Mouse (Mus musculus) right cerebral cortex, postnatal 36 days (tissue): ENCODE measurements around the gene Lexm.

Source experiments
- DNase-seq, 2 experiments: peaks; one replicate each; pipeline ENCODE4 v3.0.0; 2022; ENCODE audit warnings: low spot score in 2 of 2, mixed read lengths in 1 of 2

The Lexm gene

DNA sequence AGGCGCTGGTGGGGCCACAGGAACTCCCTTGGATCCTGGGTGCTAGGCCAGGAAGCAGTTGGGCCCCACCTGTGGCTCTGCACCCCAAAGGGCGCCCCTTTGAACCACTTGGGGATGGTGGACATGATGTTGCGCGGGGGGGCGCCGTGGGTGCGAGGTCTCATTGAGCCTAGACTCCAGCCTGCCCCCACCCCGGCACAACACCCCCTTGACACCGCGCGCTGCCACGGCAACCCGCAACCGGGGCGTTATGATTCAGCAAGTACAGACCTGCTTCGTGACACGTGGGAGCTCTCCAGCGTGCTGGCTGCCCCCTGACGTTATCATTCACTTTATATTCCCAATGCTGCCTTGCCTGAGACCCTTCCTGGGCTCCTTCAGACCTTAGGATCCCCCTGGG lies at the start of gene Lexm:
Gene Lexm (minus strand): TSS at position 186 of the 400 bp plus-strand sequence.
- peak in 1 of 2 experiments; percentile 55 for DNase-seq

DNA sequence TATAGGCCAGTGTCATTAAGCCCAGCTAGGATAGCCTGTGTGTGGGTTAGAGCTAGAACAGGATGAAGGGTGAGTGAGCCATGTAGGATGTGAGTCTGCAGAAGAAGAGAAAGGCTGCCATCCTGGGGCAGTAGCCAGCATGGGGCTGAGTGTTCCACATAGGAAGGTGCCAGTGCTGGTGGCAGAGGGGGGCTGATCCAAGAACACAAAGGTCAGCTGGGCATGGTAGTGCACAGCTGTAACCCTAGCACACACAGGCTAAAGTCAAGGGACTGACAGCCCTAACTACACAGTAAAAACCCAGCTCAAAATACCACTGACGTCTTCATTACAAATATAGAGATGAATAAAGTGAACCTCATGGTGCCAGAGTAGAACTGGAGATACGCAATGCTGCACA lies 49.5 kb upstream of the Lexm start:
- DNase-seq, result no peak

DNA sequence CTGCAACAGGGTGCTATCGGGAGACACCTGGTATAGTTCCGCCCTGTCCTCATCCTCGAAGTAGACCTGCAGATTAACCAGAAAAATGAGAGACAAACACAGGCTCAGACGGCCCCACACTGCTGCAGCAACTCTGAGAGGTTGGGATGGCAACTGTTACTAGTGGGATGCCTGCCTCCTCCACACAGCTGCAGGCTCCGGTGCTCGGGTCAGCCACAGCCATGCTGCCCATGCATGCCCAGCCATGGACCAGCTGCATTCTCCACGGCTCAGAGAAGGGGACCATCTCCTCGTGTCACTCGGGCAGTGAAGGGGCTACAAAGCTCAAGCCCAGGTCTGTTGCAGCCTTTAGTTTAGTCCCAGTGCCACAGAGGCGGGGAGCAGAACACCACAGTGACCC lies 48.6 kb upstream of the Lexm start:
- DNase-seq, result no peak

DNA sequence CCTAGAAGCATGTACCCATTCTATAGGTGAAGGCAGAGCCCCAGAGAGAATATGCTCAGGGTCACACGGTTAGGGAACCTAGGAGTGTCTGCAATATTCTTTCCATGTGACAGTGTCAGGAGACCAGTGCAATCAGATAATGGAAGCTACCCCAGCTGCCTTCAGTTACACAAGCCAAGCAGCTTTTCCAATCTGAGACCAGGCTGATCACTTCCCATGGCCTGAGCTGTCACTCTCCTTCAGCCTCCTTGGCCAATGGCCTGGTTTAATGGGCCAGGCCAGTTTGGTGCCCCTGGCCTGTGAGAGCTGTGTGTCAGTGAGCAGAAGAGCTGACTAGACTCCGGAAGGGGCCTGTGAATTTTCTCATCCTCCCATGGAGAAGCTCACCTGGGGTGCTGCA lies 48.2 kb upstream of the Lexm start:
- no peak for DNase-seq

DNA sequence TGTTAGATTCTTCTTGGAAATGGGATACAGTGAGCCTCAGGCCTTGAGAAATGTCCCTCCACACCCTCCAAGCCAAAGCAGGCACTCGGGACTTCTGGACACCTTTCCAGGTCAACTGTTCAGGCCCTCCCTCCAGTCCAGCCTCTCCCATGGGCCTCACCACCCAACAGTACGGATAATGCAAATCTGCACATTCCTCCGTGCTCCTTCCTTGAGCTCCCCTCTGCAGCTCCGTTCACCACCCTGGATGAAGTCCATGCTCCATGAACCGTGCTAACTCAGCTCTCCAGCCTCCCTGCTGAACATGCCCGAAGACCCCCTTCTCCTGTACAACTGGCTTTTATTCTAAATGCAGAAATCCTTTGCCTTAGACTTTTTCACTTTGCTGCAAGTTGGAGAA lies 47.7 kb upstream of the Lexm start:
- DNase-seq, result no peak

DNA sequence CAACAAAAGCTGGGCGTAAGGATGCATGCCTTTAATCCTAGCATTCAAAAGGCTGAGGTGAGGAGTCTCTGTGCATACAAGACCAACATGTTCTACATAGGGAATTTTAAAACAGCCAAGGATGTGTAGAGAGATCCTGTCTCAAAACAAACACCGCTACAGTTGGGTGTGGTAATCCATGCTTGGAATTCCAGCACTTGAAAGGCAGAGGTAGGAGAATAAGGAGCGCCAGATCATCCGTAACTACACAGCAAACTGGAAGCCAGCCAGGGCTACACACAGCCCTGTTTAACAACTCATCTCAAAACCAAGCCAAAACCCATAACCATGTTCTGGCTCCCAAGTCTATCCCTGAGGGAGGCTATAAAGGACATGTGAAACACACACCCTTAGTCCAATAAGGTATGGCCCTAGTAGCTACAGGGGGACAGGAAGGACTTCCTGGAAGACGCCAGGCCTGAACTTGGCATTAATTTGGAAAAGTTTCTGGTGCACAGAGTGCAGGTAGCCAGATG lies 47.0 kb upstream of the Lexm start:
- no peak for DNase-seq

DNA sequence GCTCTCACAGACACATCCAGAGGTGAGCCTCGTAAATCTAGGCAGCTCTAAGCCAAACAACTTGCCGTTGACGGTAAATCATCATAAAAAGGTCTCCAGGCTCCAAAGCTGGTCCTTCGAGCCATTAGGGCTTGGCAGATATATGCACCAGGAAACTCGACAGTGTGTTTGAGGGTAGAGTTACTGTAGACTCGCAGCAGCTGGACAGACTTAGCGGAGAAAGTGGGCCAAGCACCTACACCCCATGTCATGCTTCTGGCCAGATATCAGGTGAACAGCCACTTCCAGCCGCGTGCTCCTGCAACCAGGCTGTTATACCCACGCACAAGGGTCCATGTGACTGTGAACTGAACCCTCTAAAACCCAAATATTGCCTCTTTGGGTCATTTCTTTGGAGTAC lies 38.6 kb upstream of the Lexm start:
- DNase-seq, result no peak

DNA sequence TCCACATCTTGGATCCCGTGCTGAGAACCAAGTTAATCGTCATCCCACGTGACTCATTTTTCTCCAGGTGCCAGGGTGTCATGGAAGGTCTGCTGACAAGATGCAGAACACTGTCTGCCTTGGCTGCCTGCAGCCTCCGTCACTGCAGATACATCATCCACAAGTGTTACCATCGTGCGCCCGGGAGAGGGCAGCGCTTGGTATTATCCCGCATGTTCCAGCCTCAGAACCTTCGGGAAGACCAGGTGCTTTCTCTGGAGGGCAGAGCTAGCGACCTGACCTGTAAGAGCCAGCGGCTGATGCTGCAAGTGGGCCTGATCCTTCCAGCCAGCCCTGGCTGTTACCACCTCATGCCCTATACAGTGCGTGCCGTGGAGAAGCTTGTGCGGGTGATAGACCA lies 36.0 kb upstream of the Lexm start:
- DNase-seq, result no peak

DNA sequence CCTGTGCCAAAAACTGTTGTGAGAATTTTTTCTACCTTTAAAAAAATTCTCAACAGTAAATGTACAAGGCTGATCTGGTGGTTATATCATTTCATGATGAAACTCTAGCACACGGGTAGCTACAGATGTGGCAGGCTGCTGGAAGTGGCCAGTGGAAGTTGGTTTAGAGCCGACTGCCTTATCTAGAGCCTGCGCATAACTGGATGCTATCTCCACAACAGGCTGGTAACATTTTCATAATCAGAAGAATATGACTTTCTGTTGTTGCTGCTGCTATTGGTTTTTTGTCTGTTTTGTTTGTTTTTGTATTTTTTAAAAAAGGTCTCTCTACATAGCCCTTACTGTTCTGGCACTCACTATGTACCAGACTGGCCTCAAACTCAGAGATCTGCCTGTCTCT lies 35.5 kb upstream of the Lexm start:
- no peak for DNase-seq

DNA sequence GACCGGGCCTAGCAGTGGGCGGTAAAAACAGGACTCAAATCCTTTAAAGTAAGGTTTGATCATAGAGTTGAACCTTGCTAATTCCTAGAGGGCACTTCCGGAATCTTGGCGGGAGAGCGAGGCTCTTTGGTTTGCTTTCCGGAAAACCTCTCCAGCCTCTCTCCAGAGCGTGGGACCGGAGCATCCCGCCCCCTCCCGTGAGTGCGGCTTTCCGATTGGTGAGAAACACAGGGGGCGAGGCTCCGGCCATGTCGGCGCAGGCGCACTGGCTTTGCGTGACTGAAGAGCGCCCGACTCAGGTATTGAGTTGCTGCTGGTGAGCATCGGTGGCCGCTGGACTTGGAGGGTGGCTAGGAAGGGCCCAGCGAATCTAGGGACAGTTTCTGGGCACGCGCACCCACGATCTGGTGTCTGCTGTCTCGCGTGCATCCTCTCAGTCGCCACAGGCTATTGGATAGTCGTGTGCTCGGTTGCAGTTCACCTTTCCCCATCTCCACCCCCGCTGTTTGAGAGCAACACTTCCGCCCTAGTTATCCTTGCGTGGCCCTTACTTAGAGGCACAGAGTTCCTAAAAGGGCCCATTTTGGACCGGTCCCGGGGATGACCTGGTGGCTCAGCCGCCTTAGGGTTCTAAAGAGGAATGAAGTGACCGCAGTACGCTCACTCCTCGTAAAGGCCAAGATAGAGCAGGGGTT lies 33.9 kb upstream of the Lexm start, which contains the start of gene Pars2:
Gene Pars2 (plus strand): TSS at position 237 of the 695 bp plus-strand sequence.
- peak; percentile 96 to 97 for DNase-seq

DNA sequence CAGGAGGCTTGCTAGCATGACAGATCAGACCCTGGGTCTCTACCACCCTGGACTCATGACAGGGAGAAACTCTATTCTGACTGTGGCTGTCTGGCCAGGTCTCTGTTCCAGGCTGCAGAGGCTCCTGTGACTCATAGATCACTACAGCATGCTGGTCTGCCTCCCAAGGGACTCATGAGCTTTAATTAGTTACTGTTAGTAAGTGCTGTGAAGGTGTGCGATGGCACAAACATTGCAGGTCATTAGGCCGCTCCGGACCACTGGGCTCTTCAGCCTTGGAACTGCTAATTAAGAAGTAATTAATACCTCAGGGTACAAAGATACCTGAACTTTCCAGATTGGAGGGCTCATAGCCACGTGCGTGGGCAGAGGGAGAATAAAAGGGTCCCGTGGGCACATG lies 30.1 kb upstream of the Lexm start:
- no peak for DNase-seq

DNA sequence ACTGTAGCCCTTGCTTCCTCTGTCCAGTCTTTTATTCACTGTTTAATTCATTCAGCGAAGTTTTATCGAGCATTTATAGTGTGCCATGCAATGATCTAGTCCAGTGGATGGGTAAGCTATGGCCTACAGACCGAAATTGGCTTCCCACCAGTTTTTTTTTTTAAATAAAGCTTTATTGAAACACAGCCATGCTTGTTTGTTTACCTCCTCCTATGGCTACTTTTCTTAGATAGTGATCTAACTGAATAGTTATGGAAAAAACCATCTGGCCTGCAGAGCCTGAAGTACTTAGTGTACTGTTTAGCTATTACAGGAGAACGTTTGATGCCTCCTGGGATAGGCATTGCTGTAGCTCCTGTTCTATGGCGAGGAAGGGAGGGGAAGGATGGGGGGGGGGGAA lies 28.8 kb upstream of the Lexm start:
- DNase-seq, result no peak

DNA sequence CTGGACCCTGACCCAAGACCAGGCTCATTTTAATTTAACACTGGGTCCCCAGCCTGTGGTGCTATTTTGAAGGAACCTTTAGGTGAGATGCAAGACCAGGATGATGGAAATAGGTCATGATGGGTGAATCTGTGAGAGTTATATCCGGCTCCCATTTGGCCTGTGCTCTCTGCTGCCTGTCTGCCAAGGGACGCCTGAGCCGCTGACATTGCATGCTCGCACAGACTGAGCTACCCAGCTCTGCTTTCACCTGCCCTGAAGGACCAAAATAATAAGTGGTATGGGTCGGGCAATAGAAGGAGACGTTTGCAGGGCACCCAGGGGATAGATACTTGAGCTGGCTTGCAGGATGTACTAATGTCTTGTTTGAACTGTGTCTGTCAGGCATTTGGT lies 27.2 kb upstream of the Lexm start:
- no peak for DNase-seq

DNA sequence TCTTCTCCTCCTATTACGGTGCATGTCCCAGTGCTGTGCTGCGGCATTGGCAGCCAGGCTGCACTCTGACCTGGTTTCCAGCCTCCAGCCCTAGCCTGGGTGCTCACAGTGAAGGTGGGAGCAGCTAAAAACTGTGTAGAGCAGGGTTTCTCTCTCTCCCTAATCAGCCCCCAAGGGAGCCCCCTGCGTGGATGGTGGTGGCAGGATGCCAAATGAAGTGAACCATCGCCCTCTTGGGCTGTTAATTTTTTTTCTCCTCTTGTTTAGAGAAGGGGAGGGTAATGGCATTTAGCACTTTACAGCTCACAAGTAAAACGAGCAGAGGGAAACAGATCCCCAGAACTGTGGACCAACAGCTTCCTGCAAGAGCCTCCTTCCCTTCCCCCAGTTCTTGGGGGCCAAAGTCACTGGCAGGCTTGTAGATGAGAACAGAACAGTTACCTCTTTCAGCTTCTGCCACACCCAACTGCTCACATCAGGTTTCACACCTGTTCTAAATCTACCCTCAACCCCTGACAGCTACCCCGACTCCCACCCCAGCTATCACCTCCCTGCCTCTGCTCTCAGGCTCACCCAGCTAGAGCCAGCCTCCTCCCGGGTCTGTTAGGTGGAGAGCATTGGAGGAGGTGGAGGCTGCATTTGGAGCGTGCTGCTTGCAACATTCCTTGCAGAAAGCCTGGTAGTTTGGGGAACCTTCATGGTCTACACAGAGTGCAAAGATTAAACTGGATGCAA lies 26.6 kb upstream of the Lexm start:
- DNase-seq, result no peak

DNA sequence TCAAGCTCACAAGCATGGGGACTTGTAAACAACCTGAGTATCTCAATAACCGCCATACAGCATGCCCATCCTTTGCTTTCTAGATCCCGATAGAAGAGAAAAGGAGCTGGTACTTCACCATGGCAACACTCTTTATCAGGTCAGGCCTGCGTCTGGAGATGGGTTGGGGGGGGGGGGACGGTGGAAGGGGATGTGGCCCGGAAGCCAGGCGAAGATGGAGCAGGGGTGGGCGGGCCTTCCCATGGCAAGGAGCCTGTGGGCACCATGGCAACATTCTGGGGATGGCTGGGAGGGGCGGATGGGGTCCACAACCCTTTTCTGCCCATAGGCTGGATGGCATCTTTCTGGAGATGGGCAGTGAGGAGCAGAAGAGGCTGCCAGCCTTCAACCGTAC lies 17.0 kb upstream of the Lexm start:
- no peak for DNase-seq

DNA sequence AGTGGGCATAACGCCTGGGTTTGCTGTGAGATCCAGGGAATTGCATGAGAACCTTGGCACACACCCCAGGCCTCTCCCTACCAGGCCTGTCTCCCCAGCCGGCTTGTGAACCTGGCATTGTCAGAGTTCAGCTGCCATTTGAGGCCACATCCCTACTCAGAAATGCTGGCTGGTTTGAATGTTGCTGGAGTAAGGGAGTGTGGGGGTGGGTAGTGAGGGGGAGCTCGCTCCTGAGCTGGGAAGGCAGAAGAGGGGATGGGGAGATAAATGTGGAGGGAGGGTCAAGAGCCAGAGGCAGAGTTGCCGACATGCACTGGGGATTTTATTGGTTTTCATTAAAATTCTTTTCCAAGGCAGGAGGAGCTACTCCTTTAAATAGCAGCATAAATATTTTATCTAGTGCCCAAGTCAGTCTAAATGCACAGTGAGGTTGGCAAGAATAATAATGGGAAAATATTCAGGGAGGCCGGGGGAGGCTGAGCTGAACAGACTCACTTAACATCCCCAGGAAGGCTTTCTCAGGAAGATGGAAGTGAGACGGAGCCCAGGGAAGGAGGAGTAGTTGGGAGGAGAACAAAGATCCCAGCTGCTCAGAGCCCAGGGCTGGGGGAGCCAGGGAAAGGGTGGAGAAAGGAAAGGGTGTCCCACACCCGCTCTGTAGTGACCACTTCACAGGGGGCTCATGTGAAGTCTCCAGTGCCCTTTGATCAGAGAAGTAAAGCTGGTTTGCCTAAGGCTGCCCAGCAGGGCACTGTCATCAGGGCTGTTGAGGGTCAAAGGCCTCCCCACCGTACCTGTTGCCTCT lies 16.4 kb upstream of the Lexm start:
- DNase-seq, result no peak

DNA sequence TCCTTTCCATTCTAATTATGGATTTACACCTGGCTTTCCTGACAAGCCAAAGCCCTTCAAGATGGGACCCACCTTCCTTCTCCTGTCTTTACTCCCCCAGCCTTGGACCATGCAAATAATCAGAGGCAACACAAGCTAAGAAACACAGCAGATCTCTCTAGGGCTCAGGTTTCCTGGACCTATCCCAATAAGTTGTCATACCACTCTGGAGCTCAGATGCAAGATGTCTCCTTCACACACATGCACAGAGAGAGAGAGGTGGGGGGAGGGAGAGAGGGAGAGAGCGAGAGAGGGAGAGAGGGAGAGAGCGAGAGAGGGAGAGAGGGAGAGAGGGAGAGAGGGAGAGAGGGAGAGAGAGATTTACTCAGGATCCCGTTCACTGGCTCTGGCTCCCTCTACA lies 15.3 kb upstream of the Lexm start:
- no peak for DNase-seq

DNA sequence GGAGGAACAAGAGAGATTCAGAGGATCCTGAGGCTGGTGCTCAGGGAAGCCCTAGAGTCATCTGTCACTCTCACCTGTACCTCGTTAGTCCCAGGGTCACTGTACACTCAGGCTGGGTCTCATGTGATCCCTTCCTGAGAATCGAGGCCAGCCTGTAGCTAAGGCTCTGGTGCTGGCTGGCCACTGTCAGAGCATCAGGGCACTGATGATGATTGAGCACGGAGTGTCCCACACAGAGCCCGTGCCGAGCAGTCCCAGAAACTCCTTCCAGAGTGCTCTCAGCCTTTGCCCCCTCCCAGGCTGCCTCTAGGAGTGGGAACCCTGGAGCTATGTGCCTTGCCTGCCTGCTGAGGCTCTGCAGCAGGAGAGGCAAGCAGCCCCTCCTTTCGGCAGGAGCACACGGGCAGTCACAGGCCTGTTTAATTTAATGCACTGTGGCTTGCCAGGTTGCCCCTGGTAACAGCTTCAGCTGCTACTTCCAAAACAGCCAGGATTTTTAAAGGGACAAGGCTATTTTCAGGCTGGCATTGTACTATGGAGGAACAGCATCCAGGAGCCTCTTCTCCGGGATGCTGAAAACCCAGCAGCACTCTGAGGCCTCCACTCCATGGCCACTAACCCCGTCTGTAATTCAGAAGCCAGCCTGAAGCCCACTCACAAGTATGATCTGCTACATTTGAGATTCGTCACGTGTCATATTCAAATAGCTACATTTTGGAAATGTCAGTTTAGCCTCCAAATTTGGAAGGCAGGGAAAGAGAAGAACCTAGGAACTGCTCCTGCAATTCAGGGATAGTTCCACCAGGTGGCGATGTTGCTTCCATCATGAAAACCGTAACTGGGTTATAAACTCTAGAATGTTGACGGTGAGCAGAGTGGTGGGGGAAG lies 13.5 kb upstream of the Lexm start:
- DNase-seq, result peak; percentile 81 to 87

DNA sequence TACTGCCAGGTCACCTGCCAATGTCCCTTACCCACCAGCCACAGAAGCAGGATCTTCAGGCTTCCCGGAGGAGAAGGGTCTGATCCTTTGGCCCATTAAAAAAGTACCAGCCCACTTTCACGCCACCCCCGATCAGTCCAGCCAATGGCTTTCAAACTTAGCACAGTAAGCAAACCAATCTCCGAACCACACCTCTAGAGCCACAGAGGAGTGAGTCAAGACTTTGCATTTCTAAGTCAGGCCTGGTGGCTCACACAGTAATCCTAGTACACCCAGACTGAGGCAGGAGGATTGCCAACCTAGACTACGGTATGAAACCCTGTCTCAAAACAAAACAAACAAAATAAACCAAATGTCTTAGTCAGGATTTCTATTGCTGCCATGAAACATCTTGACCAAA lies 12.3 kb upstream of the Lexm start:
- no peak for DNase-seq

DNA sequence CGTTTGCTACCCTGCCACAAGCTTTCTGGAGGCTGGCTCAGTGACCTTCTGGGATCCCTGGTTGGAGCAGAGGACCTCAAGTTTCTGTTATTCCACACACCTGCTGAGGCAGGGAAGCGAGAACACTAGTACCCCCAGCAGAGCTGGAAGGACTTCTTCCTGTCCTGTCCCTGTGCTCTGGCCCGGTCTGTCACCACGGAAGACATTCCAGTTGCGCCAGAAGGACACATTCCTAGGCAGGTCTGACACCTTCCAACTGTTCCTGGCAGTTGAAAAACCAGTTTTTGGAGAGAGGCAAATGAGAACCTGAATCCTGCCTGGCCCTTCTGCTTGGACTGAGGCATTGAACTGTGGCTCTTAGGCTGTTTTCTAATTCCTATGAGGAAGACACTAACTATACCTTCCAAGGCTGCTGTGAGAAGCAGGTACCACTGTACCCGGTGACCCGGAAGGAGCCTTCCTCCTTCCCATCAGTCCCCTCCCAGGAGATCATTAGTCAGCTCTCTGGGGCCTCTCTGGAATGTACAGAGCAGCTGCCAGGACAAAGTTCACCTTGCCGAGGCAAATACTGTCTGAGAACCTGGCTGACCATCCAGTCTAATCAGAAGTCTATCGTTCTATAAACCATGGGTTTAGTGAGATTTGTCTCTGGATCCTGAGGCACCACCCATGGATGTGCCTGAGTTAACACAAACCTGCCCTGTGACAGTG lies 11.8 kb upstream of the Lexm start:
- DNase-seq, result no peak

DNA sequence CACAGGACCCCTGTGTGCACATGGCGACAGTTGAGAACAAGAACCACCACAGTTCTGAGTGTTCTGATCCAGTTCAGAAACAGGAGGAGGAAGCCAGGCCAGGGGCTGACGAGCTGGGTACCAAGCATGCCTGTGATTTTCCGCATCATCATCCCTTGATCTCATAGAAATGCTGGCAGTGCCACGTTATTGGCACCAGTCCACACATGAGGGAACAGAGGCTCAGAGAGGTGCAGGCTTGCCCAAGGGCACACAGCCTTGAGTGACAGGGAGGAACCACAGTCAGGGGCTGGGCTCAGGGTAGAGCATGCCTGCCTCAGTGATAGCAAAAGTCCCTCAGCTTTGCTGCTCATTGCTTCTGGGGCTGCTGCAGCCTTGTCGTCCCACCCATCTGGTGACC lies 10.8 kb upstream of the Lexm start:
- DNase-seq, result no peak
